Mouse (Mus musculus) C2C12 (cell line): Measurements from ENCODE around the gene Smim14.

Source experiments
- CTCF ChIP-seq: IDR thresholded peaks from one replicate; pipeline ENCODE4 v1.5.1; 2011; ENCODE audit not compliant: control insufficient read depth, insufficient read depth, insufficient read length
- MAX ChIP-seq: IDR thresholded peaks from one replicate; pipeline ENCODE4 v1.6.1; 2011; ENCODE audit warnings: mild to moderate bottlenecking, control low read depth
- MYOD1 ChIP-seq: IDR thresholded peaks from one replicate; pipeline ENCODE4 v1.6.1; 2011; ENCODE audit warnings: low read depth; ENCODE audit not compliant: control insufficient read depth, insufficient read length
- MYOG ChIP-seq: IDR thresholded peaks from one replicate; pipeline ENCODE4 v1.6.1; 2011; ENCODE audit not compliant: control insufficient read depth, insufficient read length; ENCODE audit errors: extremely low read depth
- USF1 ChIP-seq: IDR thresholded peaks from one replicate; pipeline ENCODE4 v1.6.1; 2011; ENCODE audit warnings: low read depth, mild to moderate bottlenecking, control low read depth, moderate library complexity

DNA sequence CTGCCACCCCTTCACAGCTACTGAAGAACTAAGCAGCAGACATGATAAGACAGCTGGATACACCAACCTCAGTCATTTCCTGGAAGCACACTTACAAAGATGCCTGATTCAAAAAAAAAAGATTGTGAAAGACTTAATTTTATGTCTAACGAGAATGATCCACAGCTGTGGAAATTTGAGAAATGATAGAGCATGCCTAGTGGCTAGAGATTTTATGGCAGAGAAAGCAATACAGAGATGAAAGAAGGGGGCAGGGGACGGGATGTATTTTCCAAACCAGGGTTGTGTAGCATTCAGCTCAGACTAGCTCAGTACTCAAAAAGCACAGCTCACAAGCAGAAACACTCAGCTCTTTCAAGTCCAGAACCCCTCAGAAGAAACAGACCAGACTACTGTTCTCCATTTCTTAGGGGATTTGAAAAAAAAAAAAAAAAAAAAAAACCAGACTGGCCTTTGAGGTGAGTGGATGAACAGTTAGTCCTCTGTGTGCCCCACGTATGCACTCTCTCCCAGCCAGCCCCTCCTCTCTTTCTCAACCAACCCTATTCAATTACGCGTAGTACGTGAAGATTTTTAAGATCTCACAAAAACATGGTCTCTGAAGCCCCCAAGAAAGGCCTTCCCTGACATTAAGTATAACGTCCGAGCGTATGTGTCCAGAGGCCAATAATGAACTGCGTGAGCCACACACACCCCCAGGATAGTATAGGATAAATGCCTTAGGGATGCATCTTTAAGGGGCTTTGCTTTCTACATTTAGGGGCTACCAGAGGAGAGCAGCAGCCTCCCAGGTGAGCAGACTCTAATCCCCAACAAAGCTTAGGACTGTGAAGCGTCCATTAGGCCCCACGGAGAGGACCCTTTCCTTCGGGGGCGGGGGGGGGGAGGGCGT, 102.3 kb downstream of the Smim14 start:
- TF ChIP-seq CTCF = no peak
- no peak for TF ChIP-seq MYOG
- no peak for TF ChIP-seq MAX
- TF ChIP-seq USF1 = no peak
- TF ChIP-seq MYOD1 = no peak
